ENCODE assay signal across 20 mouse cellular contexts in the genomic region with DNA sequence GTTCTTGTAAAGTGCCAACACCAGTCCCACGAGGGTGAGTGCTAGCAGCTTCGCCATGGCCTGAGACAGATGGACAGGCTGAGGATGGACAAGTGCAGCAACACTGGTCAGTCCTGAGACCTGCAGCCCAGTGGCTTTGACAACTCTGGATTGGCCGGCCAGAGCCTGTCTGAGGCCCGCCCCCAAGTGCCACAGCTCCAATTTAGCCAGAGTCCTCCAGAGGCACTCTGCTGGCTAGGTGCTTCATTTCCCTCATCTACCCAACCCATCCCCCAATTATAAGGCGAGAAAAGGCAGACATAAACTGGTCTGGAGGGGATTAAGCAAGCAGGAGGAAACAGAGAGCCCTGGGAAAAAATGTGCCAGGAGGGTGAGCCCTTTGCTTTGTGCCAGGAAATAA. TPM values are rescaled to one million over a fixed set of nuclear protein-coding genes. Genes with fewer than 3 reads are reported as not detected.
A peak's percentile ranks its signal among the peaks of the same experiment; 100 is the strongest.
DNase-seq lines count a peak whose midpoint lies in the region; ATAC-seq and TF ChIP-seq lines count a peak whose summit lies in the region.
"Had no signal": no experiment of that assay in that cellular context is flagged by ENCODE, and none has a peak within 500 bp of the region (broad histone marks: within the 10 kb centered on the region; RNA-seq: fewer than 3 reads in every experiment).

Pon1 (minus strand) TSS at position 254 of the 400 bp plus-strand sequence.

- no peaks in the 10 kb centered on the region for H3K9me3 ChIP-seq in embryonic facial prominence, embryonic 13.5 days
- H3K9me3 ChIP-seq in embryonic facial prominence, embryonic 10.5 days: peaks cover 1% of the 10 kb centered on the region; the same call in 1 of the 2 replicates
- 0 out of 2 replicates have a peak, but pooled peaks cover 4% of the 10 kb centered on the region for H3K9me3 ChIP-seq in megakaryocyte, embryonic 14.5 days
- H3K9me3 ChIP-seq in lung, embryonic 14.5 days (ENCODE audit: low read depth, low read length): no peaks in the 10 kb centered on the region
- H3K9me3 ChIP-seq: hindbrain, embryonic 15.5 days had no signal

- 0 out of 2 replicates have a peak, but pooled peaks cover 5% of the 10 kb centered on the region for H3K4me1 ChIP-seq in embryonic facial prominence, embryonic 13.5 days
- H3K4me1 ChIP-seq in embryonic facial prominence, embryonic 10.5 days: peaks cover 17% of the 10 kb centered on the region
- H3K4me1 ChIP-seq in megakaryocyte, embryonic 14.5 days: peaks cover 24% of the 10 kb centered on the region
- H3K4me1 ChIP-seq in lung, embryonic 14.5 days (ENCODE audit: insufficient read depth): 0 out of 2 replicates have a peak, but pooled peaks cover 4% of the 10 kb centered on the region
- H3K4me1 ChIP-seq: hindbrain, embryonic 15.5 days had no signal

- H3K4me2 ChIP-seq in embryonic facial prominence, embryonic 13.5 days: no peak within 1 kb of the TSS
- no peak within 1 kb of the TSS for H3K4me2 ChIP-seq in lung, embryonic 14.5 days
- H3K4me2 ChIP-seq: hindbrain, embryonic 15.5 days; limb, embryonic 13.5 days had no signal

- H3K27me3 ChIP-seq in embryonic facial prominence, embryonic 13.5 days: no peaks in the 10 kb centered on the region
- H3K27me3 ChIP-seq in embryonic facial prominence, embryonic 10.5 days (replicated peaks; ENCODE audit: low read depth, poor library complexity, severe bottlenecking): 0 out of 2 replicates have a peak, but pooled peaks cover 4% of the 10 kb centered on the region
- peaks cover 12% of the 10 kb centered on the region for H3K27me3 ChIP-seq in megakaryocyte, embryonic 14.5 days (replicated peaks)
- H3K27me3 ChIP-seq in lung, embryonic 14.5 days (ENCODE audit: insufficient read depth, low read length): no peaks in the 10 kb centered on the region
- H3K27me3 ChIP-seq: hindbrain, embryonic 15.5 days; limb, embryonic 13.5 days had no signal

- no peak for TF ChIP-seq CTCF in lung, embryonic 14.5 days (IDR thresholded peaks at IDR 0.05; ENCODE audit: low read depth)

- H3K27ac ChIP-seq in embryonic facial prominence, embryonic 13.5 days: no peak within 1 kb of the TSS
- H3K27ac ChIP-seq in embryonic facial prominence, embryonic 10.5 days (replicated peaks): no peak within 1 kb of the TSS
- no peak within 1 kb of the TSS for H3K27ac ChIP-seq in lung, embryonic 14.5 days (ENCODE audit: low read depth)
- H3K27ac ChIP-seq: hindbrain, embryonic 15.5 days; left cerebral cortex, adult 2 months; limb, embryonic 13.5 days had no signal

- no peak within 1 kb of the TSS for H3K9ac ChIP-seq in embryonic facial prominence, embryonic 13.5 days
- no peak within 1 kb of the TSS for H3K9ac ChIP-seq in lung, embryonic 14.5 days
- H3K9ac ChIP-seq: forebrain, postnatal 0 days; hindbrain, embryonic 15.5 days; limb, embryonic 13.5 days had no signal

- 40% methylated on average over 5 of the region's 5 CpGs for WGBS in embryonic facial prominence, embryonic 13.5 days
- 31% methylated on average over 5 of the region's 5 CpGs for WGBS in embryonic facial prominence, embryonic 10.5 days
- 37% methylated on average over 5 of the region's 5 CpGs for WGBS in lung, embryonic 14.5 days

- no peak within 1 kb of the TSS for H3K4me3 ChIP-seq in embryonic facial prominence, embryonic 13.5 days
- H3K4me3 ChIP-seq in embryonic facial prominence, embryonic 10.5 days: no peak within 1 kb of the TSS
- H3K4me3 ChIP-seq in megakaryocyte, embryonic 14.5 days (replicated peaks): peak within 1 kb of the TSS; percentile 33
- H3K4me3 ChIP-seq in lung, embryonic 14.5 days (ENCODE audit: low read depth, low read length): no peak within 1 kb of the TSS
- H3K4me3 ChIP-seq: hindbrain, embryonic 15.5 days; left cerebral cortex, adult 2 months; limb, embryonic 13.5 days had no signal

- ATAC-seq in embryonic facial prominence, embryonic 13.5 days (ENCODE audit: insufficient number of reproducible peaks, insufficient read depth, low FRiP score, low TSS enrichment, low read depth): 0 out of 2 replicates have a peak, but pooled peaks have one; percentile 10
- no peak for ATAC-seq in megakaryocyte, adult 5-6 weeks (ENCODE audit: poor library complexity, severe bottlenecking)
- 0 out of 2 replicates have a peak, but pooled peaks have one; percentile 18 for ATAC-seq in erythroblast, adult 5-6 weeks (replicated peaks; ENCODE audit: low FRiP score, poor library complexity, severe bottlenecking)
- peak; percentile 54; the same call in 1 of the 2 replicates for ATAC-seq in lung, embryonic 14.5 days (ENCODE audit: insufficient read depth)
- ATAC-seq: forebrain, postnatal 0 days had no signal

- no peaks in the 10 kb centered on the region for H3K36me3 ChIP-seq in embryonic facial prominence, embryonic 13.5 days
- H3K36me3 ChIP-seq in embryonic facial prominence, embryonic 10.5 days (replicated peaks): no peaks in the 10 kb centered on the region
- H3K36me3 ChIP-seq in megakaryocyte, embryonic 14.5 days (replicated peaks; ENCODE audit: low read length): no peaks in the 10 kb centered on the region
- H3K36me3 ChIP-seq in lung, embryonic 14.5 days (ENCODE audit: insufficient read depth): no peaks in the 10 kb centered on the region
- H3K36me3 ChIP-seq: hindbrain, embryonic 15.5 days; limb, embryonic 13.5 days had no signal

- no peak for DNase-seq in embryonic facial prominence, embryonic 10.5 days (ENCODE audit: low spot score)
- no peak for DNase-seq in lung, embryonic 14.5 days
- no peak for DNase-seq in left cerebral cortex, adult 18-20 months (ENCODE audit: low spot score in 2 of 2)
- no peak for DNase-seq in layer of hippocampus, adult 18-20 months (ENCODE audit: low spot score in 2 of 2)
- DNase-seq: adrenal gland, adult 8-10 months; cerebellum, adult 9-11 months; forebrain, postnatal 0 days; heart, postnatal 10 days; kidney, adult 18-20 months; right cerebral cortex, postnatal 14 days; thymus, postnatal 25 days had no signal

RNA-seq across cellular contexts. Expression of gene Pon1, which starts in this region (rescaled TPM):
- 1.3 and 1.6 TPM in 2 replicates for polyA plus RNA-seq in embryonic facial prominence, embryonic 13.5 days (2015; fragmentation: Nextera tagmentation; extraction: Ambion mirVana)
- polyA plus RNA-seq in embryonic facial prominence, embryonic 10.5 days (2016; fragmentation: Nextera tagmentation; extraction: Ambion mirVana): 0.25 TPM in 1 of 2 replicates, not detected in the other
- polyA plus RNA-seq in megakaryocyte, embryonic 14.5 days (2012; ENCODE audit: insufficient read depth, low replicate concordance): not detected in 2 replicates
- not detected in 2 replicates for total RNA-seq in megakaryocyte, adult 5-6 weeks (2015)
- not detected in 2 replicates for total RNA-seq in megakaryocyte, adult 5-6 weeks (2017)
- not detected in 2 replicates for total RNA-seq in erythroblast, adult 5-6 weeks (2015; ENCODE audit: low replicate concordance)
- total RNA-seq in erythroblast, adult 5-6 weeks (2017; ENCODE audit: low replicate concordance): 0.60 TPM in 1 of 2 replicates, not detected in the other
- 0.15 TPM in 1 of 2 replicates, not detected in the other for polyA plus RNA-seq in lung, embryonic 14.5 days (2014; fragmentation: Nextera tagmentation; extraction: Ambion mirVana)
- not detected for total RNA-seq in left cerebral cortex, adult 18-20 months (2021)
- not detected for total RNA-seq in layer of hippocampus, adult 18-20 months (2021)
- total RNA-seq: left cerebral cortex, adult 2 months; megakaryocyte progenitor cell, adult 5-6 weeks had no signal
- polyA plus RNA-seq: C2C12; limb, embryonic 13.5 days had no signal

Comparison
In these comparisons a context has a peak if more than half of its experiments do, and no peak if none do; other contexts are left out.
1. Peak in ATAC-seq in erythroblast, adult 5-6 weeks; RNA of the gene not detected or under 1 TPM.
2. Peak in ATAC-seq in lung, embryonic 14.5 days; RNA of the gene not detected or under 1 TPM.